Mouse (Mus musculus) adrenal gland, adult 2 months (tissue): ENCODE data around the gene Misp. TPM values are rescaled to one million over a fixed set of nuclear protein-coding genes. Genes with fewer than 3 reads are reported as not detected.

ENCODE experiments used
- DNase-seq: peaks from one replicate; pipeline ENCODE4 v3.0.0; 2021
- polyA plus RNA-seq: library from polyadenylated mRNA; depleted of rRNA; stranded (reverse); fragments of >200 nt; gene quantifications from 2 replicates; pipeline ENCODE4 v1.2.3, GENCODE M21; 2012
- total RNA-seq, 2 experiments: library from RNA; stranded (reverse); gene quantifications; 2 replicates each; pipeline ENCODE4 v1.2.3; 2021

Misp gene
- total and polyA plus RNA-seq, 3 experiments: 0.10 to 0.32 (median 0.31) TPM

- peak; percentile 84 for DNase-seq
These were observed 34.2 kb downstream of the Misp start for GRCm38 (mm10) chr10:79854801-79855541.

GRCm38 (mm10) chr10:79855558-79856184 lies 34.9 kb downstream of the Misp start:
- DNase-seq: peak; percentile 64

- no peak for DNase-seq
These were observed 35.5 kb downstream of the Misp start for GRCm38 (mm10) chr10:79856280-79856679.

GRCm38 (mm10) chr10:79856704-79857451 lies 36.1 kb downstream of the Misp start:
- DNase-seq: peak; percentile 36

GRCm38 (mm10) chr10:79857452-79857811 lies 36.6 kb downstream of the Misp start:
- peak; percentile 68 for DNase-seq

- DNase-seq: no peak
These were observed 37.1 kb downstream of the Misp start for GRCm38 (mm10) chr10:79857894-79858293.

GRCm38 (mm10) chr10:79858416-79859074 lies 37.8 kb downstream of the Misp start:
- DNase-seq: peak; percentile 75

GRCm38 (mm10) chr10:79859116-79859515 lies 38.3 kb downstream of the Misp start:
- peak; percentile 25 for DNase-seq

GRCm38 (mm10) chr10:79860079-79860911 lies 39.5 kb downstream of the Misp start:
- no peak for DNase-seq

GRCm38 (mm10) chr10:79861230-79862048 lies 40.6 kb downstream of the Misp start:
- DNase-seq: peak; percentile 16

- DNase-seq: no peak
These were observed 41.4 kb downstream of the Misp start for GRCm38 (mm10) chr10:79862049-79862788.

GRCm38 (mm10) chr10:79862925-79863324 lies 42.1 kb downstream of the Misp start:
- peak; percentile 16 for DNase-seq

- DNase-seq: peak; percentile 35
These were observed 43.8 kb downstream of the Misp start for GRCm38 (mm10) chr10:79864351-79865188.

GRCm38 (mm10) chr10:79865189-79865601 lies 44.4 kb downstream of the Misp start:
- DNase-seq: peak; percentile 61

- peak; percentile 68 for DNase-seq
These were observed 45.1 kb downstream of the Misp start for GRCm38 (mm10) chr10:79865801-79866295.

GRCm38 (mm10) chr10:79866601-79867000 lies 45.8 kb downstream of the Misp start:
- DNase-seq: no peak

- DNase-seq: no peak
These were observed 51.1 kb downstream of the Misp start for GRCm38 (mm10) chr10:79871845-79872244.

GRCm38 (mm10) chr10:79872862-79873261 lies 52.1 kb downstream of the Misp start:
- DNase-seq: no peak

- no peak for DNase-seq
These were observed 52.5 kb downstream of the Misp start for GRCm38 (mm10) chr10:79873313-79873712.
